Mouse (Mus musculus): ENCODE measurements around the gene Gatad2a. TPM values are rescaled to one million over a fixed set of nuclear protein-coding genes. Genes with fewer than 3 reads are reported as not detected.
"Not testable (repeated sequence)": the region's sequence is repeated elsewhere in the genome, so short reads cannot be mapped to it uniquely, and the experiment has no call there.

Gene Gatad2a
- total and polyA plus RNA-seq, 3 experiments = 24.7 to 36.4 (median 36.4) TPM

DNA sequence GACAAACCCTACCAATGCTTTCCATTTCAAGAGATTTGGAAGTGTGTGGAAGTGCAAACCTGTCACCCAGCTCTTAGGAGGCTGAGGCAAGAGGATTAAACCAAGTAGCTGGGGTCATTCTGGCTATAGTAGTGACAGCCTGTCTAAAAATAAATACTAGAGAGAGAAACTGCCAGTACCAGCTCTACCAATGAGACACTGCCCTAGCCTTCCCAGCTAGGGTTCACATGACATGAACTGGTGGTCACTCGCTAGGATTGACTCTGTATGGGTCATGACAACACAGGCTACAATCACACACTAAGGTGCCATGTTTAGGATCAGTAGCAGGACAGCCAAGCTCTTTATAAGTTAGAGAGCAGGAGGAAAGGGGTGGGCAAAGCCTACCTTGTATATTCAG is 34.1 kb upstream of the Gatad2a start:
- 47% methylated on average over 1 of the region's 1 CpGs for WGBS

DNA sequence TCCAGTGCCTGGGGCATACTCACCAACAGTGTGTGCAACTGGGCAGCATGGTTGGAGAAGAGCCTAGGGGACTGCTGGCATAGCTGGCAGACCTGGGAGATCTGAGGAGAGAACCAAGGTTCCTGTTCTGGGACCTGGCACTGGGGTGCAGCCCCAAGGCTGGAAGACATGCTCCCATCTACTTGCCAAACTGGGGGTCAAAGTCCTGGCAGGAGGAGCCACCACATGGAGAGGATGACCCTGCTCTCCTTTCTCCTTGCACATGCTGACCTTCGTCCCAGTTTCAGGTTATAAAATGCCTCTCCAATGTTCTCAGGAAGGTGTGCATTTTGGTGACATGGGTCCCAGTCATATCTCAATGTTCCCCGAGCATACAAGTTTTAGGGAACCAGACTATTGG is 30.0 kb upstream of the Gatad2a start:
- Histone ChIP-seq H3K27me3 (ENCODE audit: control insufficient read depth, insufficient read depth, low read length) (no peaks in the 10 kb centered on the region), H3K4me1 (ENCODE audit: control insufficient read depth, insufficient read depth, low read length) (peaks cover 3% of the 10 kb centered on the region; the same call in 1 of the 2 replicates), H3K4me3 (no peak overlapping the region), H3K79me2 (replicated peaks; ENCODE audit: control insufficient read depth, insufficient read depth, low read length) (no peaks in the 10 kb centered on the region), H3K27ac (no peak overlapping the region), H3K36me3 (ENCODE audit: control insufficient read depth, insufficient read depth, low read length) (peaks cover 3% of the 10 kb centered on the region; the same call in 1 of the 2 replicates), H3K9ac (ENCODE audit: low read depth, low read length) (no peak overlapping the region)
- DNase-seq = no peak
- TF ChIP-seq CTCF (IDR thresholded peaks at IDR 0.05) (no peak), POLR2A (IDR thresholded peaks at IDR 0.05; ENCODE audit: insufficient read depth, low read depth, low read length) (no peak), EP300 (IDR thresholded peaks at IDR 0.05; ENCODE audit: insufficient read depth, low read depth, low read length) (no peak)
- intact Hi-C loops (cut with DNase I) = no loop called here
- WGBS = 90% methylated on average over 2 of the region's 2 CpGs

More for the DNA sequence above, 34.1 kb upstream of the Gatad2a start:
- H3K79me2 ChIP-seq (replicated peaks; ENCODE audit: control insufficient read depth, insufficient read depth, low read length) = peaks cover 2% of the 10 kb centered on the region; the same call in 1 of the 2 replicates
- intact Hi-C loops (cut with DNase I) = no loop called here
- H3K36me3 ChIP-seq (ENCODE audit: control insufficient read depth, insufficient read depth, low read length) = peaks cover 5% of the 10 kb centered on the region; the same call in 1 of the 2 replicates
- no peaks in the 10 kb centered on the region for H3K27me3 ChIP-seq (ENCODE audit: control insufficient read depth, insufficient read depth, low read length)
- no peak for TF ChIP-seq POLR2A (IDR thresholded peaks at IDR 0.05; ENCODE audit: insufficient read depth, low read depth, low read length)
- no peak for TF ChIP-seq CTCF (IDR thresholded peaks at IDR 0.05)
- no peak for TF ChIP-seq EP300 (IDR thresholded peaks at IDR 0.05; ENCODE audit: insufficient read depth, low read depth, low read length)
- DNase-seq = no peak
- no peak overlapping the region for H3K4me3 ChIP-seq
- peaks cover 3% of the 10 kb centered on the region; the same call in 1 of the 2 replicates for H3K4me1 ChIP-seq (ENCODE audit: control insufficient read depth, insufficient read depth, low read length)
- peak overlapping the region; percentile 36 for H3K27ac ChIP-seq
- no peak overlapping the region for H3K9ac ChIP-seq (ENCODE audit: low read depth, low read length)

DNA sequence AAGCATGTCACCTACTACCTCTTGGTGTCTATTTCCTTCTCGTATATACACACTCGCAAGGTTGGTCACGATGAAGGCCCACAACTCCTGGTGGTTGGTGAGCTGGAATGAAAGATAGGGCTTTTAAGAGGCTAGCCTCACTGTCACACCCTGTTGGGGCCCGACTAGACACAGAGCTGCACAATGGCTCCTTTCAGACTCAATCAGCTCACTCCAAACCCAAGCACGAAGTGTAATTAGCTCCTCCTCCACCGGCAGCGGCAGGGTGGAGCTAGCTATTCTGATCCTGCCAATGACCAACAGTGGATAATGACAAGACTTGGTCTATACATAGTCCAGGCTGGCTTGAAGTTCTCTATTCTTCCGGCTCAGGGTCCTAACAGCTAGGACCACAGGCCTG is 27.4 kb upstream of the Gatad2a start:
- intact Hi-C loops (cut with DNase I) = no loop called here
- no peaks in the 10 kb centered on the region for H3K36me3 ChIP-seq (ENCODE audit: control insufficient read depth, insufficient read depth, low read length)
- 73% methylated on average over 8 of the region's 8 CpGs for WGBS
- H3K27ac ChIP-seq = no peak overlapping the region
- no peak overlapping the region for H3K9ac ChIP-seq (ENCODE audit: low read depth, low read length)
- no peaks in the 10 kb centered on the region for H3K4me1 ChIP-seq (ENCODE audit: control insufficient read depth, insufficient read depth, low read length)
- no peak for TF ChIP-seq EP300 (IDR thresholded peaks at IDR 0.05; ENCODE audit: insufficient read depth, low read depth, low read length)
- no peak for TF ChIP-seq POLR2A (IDR thresholded peaks at IDR 0.05; ENCODE audit: insufficient read depth, low read depth, low read length)
- TF ChIP-seq CTCF (IDR thresholded peaks at IDR 0.05) = no peak
- H3K4me3 ChIP-seq = no peak overlapping the region
- no peaks in the 10 kb centered on the region for H3K27me3 ChIP-seq (ENCODE audit: control insufficient read depth, insufficient read depth, low read length)
- DNase-seq = no peak
- no peaks in the 10 kb centered on the region for H3K79me2 ChIP-seq (replicated peaks; ENCODE audit: control insufficient read depth, insufficient read depth, low read length)

DNA sequence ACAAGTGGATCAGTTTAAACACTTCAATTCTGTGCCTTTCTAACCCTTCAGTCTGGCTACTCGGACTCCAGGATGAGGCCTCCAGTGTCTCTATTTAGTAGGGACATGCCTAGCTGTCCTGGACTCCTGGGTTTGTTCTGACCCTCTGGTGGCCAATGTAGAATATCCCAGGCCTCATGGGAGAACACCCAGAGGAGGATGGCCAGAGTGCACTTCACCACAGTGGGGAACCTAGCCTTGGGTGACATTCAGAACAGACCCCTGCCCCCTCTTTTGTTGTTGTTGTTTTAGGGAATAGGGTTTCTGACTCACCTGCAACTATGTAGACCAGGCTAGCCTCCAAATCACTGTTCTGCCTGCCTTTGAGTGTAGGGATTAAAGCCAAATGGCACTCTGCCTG is 18.8 kb upstream of the Gatad2a start:
- no peaks in the 10 kb centered on the region for H3K36me3 ChIP-seq (ENCODE audit: control insufficient read depth, insufficient read depth, low read length)
- no peak overlapping the region for H3K27ac ChIP-seq
- no peaks in the 10 kb centered on the region for H3K27me3 ChIP-seq (ENCODE audit: control insufficient read depth, insufficient read depth, low read length)
- H3K79me2 ChIP-seq (replicated peaks; ENCODE audit: control insufficient read depth, insufficient read depth, low read length) = no peaks in the 10 kb centered on the region
- DNase-seq = no peak
- 0 out of 2 replicates have a peak, but pooled peaks have one; percentile 14 for TF ChIP-seq POLR2A (IDR thresholded peaks at IDR 0.05; ENCODE audit: insufficient read depth, low read depth, low read length)
- TF ChIP-seq CTCF (IDR thresholded peaks at IDR 0.05) = no peak
- no peak for TF ChIP-seq EP300 (IDR thresholded peaks at IDR 0.05; ENCODE audit: insufficient read depth, low read depth, low read length)
- H3K4me3 ChIP-seq = no peak overlapping the region
- WGBS = 86% methylated on average over 1 of the region's 1 CpGs
- intact Hi-C loops (cut with DNase I) = no loop called here
- H3K4me1 ChIP-seq (ENCODE audit: control insufficient read depth, insufficient read depth, low read length) = no peaks in the 10 kb centered on the region
- H3K9ac ChIP-seq (ENCODE audit: low read depth, low read length) = no peak overlapping the region

DNA sequence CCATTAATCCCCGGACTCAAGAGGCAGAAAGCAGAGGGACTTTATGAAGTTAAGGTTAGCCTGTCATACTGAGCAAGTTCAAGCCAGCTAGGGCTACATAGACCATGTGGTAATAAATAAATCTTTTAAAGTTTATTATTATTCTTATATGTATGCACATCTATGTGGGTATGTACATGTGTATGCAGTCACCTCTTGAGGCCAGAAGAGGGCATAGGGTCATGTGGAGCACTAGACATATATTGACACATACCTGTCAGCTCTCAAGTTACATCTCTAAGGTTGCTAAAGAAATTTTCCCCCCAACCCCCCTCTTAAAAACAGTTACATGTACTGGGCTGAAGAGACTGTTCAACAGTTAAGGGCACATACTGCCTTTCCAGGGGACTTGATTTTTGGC is 16.6 kb upstream of the Gatad2a start:
- intact Hi-C loops (cut with DNase I) = no loop called here
- Histone ChIP-seq H3K4me1 (ENCODE audit: control insufficient read depth, insufficient read depth, low read length) (no peaks in the 10 kb centered on the region), H3K79me2 (replicated peaks; ENCODE audit: control insufficient read depth, insufficient read depth, low read length) (no peaks in the 10 kb centered on the region), H3K4me3 (no peak overlapping the region), H3K27ac (no peak overlapping the region), H3K9ac (ENCODE audit: low read depth, low read length) (no peak overlapping the region), H3K27me3 (ENCODE audit: control insufficient read depth, insufficient read depth, low read length) (no peaks in the 10 kb centered on the region), H3K36me3 (ENCODE audit: control insufficient read depth, insufficient read depth, low read length) (no peaks in the 10 kb centered on the region)
- WGBS = 93% methylated on average over 1 of the region's 1 CpGs
- no peak for DNase-seq
- TF ChIP-seq CTCF (IDR thresholded peaks at IDR 0.05) (peak; percentile 24; the same call in 1 of the 2 replicates), EP300 (IDR thresholded peaks at IDR 0.05; ENCODE audit: insufficient read depth, low read depth, low read length) (no peak), POLR2A (IDR thresholded peaks at IDR 0.05; ENCODE audit: insufficient read depth, low read depth, low read length) (no peak)

DNA sequence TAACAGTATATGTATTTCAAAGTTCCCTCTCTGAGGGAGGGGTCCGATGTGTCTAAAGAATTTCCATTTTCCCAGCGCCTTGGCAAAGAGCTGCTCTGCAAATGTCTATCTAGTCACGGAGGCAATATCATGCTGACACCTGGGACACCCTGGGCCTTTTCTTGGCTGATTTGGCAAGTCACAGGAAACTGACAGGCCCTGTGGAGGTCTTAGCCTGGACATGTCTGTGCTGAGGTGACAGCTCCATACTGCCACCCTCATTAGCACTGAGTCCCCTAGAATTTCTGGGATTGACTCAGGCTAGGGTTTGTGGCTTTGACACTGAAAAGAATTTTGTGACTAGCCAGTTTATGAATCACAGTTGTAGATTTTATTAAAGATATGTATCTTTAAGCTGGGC is 16.2 kb upstream of the Gatad2a start:
- 64% methylated on average over 3 of the region's 3 CpGs for WGBS
- no peaks in the 10 kb centered on the region for H3K36me3 ChIP-seq (ENCODE audit: control insufficient read depth, insufficient read depth, low read length)
- no peak overlapping the region for H3K9ac ChIP-seq (ENCODE audit: low read depth, low read length)
- H3K4me3 ChIP-seq = no peak overlapping the region
- TF ChIP-seq POLR2A (IDR thresholded peaks at IDR 0.05; ENCODE audit: insufficient read depth, low read depth, low read length) = no peak
- TF ChIP-seq EP300 (IDR thresholded peaks at IDR 0.05; ENCODE audit: insufficient read depth, low read depth, low read length) = no peak
- TF ChIP-seq CTCF (IDR thresholded peaks at IDR 0.05) = no peak
- no peaks in the 10 kb centered on the region for H3K79me2 ChIP-seq (replicated peaks; ENCODE audit: control insufficient read depth, insufficient read depth, low read length)
- intact Hi-C loops (cut with DNase I) = no loop called here
- H3K4me1 ChIP-seq (ENCODE audit: control insufficient read depth, insufficient read depth, low read length) = no peaks in the 10 kb centered on the region
- no peak for DNase-seq
- no peak overlapping the region for H3K27ac ChIP-seq
- H3K27me3 ChIP-seq (ENCODE audit: control insufficient read depth, insufficient read depth, low read length) = no peaks in the 10 kb centered on the region

DNA sequence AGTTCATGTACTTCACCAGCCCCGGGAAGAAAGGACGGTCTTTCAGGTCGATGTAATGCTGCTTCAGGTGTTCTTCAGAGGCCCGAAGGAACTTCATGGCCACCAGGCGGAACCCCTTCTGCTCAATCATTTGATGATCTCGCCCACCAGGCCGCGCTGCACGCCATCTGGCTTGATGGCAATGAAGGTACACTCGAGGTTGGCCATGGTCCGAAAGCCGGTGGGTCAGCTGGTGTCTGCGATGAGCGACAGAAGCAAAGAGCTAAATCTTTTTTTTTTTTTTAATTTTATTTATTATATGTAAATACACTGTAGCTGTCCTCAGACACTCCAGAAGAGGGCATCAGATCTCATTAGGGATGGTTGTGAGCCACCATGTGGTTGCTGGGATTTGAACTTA is 14.6 kb upstream of the Gatad2a start:
- H3K27ac ChIP-seq; H3K4me1 ChIP-seq (ENCODE audit: control insufficient read depth, insufficient read depth, low read length); H3K4me3 ChIP-seq; H3K79me2 ChIP-seq (replicated peaks; ENCODE audit: control insufficient read depth, insufficient read depth, low read length); DNase-seq; intact Hi-C loops (cut with DNase I); H3K36me3 ChIP-seq (ENCODE audit: control insufficient read depth, insufficient read depth, low read length); H3K27me3 ChIP-seq (ENCODE audit: control insufficient read depth, insufficient read depth, low read length); H3K9ac ChIP-seq (ENCODE audit: low read depth, low read length): not testable (repeated sequence)
- WGBS = 87% methylated on average over 14 of the region's 14 CpGs
